Mouse (Mus musculus): ENCODE data around the gene Nfix.
"Not testable (repeated sequence)": the region's sequence is repeated elsewhere in the genome, so short reads cannot be mapped to it uniquely, and the experiment has no call there.

The Nfix gene

DNA sequence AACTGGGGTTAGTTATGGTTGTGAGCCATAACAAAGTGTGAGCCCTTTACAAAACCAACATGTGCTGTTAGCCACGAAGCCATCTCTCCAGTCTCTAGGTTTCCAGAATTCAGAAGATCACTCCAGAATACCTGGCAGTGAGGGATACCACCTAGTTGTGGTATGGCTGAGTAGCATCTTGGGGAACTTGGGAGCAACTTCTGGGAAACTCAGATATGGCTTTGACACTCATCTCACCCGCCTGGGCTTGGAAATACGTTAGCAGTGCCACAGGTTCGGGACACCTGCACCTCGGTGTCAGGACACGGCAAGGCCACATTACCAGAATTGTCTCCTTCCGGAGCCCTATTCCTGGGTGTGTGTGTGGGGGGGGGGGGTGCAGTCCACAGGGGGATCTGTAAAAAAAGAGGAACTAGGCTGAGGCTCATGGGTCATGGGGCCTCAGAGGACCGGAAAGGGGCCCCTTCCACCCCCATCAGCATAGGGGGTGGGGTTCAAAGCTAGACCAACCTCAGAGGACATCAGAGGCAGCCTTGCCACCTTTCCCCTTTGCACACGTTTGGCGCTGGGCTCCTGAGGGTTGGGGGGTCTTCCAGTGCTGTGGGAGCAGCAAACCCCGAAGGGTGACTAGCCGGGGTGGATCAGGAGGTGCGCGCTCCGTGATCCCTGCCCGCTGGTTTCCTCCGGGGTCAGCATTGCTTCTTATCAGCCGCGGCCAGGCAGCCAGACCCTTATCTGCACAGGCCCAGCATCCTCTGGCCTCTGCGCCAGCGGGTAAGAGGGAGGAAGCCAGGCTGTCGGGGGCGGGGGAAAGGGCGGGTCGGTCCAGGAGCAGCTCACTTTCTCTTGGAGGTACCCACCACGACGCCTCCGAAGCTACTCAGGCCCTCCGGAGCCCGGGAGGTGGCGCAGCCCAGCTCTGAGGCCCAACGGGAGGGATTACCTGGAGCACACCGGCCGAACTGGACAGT is 98.9 kb downstream of the Nfix start, which contains the start of gene Lyl1:
Gene Lyl1 (plus strand): TSS at position 517 of the 971 bp plus-strand sequence.
- DNase-seq (ENCODE audit: low read depth, low spot score): no peak

DNA sequence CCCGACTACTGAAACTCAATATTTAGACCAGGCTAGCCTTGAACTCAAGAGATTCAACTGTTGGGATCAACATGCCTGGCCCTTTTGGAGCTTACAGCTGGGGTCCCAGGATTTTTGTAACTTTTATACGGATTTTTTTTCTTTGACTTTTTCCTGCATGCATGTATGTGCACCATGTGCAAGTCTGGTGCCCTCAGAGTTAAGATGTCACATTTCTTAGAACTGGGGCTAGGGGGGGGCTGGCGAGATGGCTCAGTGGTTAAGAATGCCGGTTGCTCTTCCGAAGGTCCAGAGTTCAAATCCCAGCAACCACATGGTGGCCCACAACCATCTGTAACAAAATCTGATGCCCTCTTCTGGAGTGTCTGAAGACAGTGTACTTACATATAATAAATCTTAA is 99.6 kb downstream of the Nfix start:
- no peak for DNase-seq (ENCODE audit: low read depth, low spot score)

DNA sequence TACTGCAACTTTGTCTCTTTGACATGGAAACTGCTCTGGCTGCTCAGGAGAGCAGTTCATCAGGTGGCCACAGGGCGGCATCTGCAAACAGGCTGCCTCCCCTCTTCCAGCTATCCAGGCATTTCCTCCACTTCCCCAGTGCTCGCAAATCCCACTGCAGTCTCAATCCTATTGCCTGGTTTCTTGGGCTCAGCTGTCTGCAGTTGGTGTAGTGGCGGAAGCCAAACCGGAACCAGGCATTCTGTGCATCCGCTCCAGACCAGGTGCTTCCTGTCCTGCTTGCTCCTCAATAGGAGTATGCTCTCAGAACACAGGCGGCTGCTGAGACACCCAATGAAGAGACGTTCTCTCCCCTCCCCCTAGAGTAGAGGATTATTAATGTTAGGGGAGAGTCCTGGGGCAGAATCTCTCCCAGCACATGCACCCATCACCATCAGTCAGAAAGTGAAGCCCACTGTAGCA is 100.3 kb downstream of the Nfix start:
- no peak for DNase-seq (ENCODE audit: low read depth, low spot score)

DNA sequence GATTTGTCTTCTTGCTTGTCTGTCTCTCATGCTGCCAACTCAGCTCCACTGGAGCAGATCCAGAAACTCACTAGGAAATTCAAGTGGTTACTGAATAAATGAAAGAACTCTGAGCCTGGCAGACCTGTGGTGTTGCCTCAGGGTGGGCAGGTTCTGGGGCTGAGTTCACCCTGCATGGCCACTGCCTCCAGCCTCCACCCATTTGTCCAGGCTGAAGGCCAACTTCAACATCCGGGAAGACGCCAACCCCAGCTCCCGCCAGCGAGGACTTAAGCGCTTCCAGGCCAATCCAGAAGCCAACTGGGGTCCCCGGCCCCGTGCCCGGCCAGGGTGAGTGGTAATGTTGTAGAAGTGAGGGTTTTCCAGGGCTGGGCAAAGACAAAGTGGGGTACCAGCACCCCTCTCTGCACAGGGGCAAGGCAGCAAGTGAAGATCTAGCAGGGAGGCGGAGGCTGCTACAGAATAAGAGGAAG is 101.2 kb downstream of the Nfix start:
- DNase-seq (ENCODE audit: low read depth, low spot score): no peak

DNA sequence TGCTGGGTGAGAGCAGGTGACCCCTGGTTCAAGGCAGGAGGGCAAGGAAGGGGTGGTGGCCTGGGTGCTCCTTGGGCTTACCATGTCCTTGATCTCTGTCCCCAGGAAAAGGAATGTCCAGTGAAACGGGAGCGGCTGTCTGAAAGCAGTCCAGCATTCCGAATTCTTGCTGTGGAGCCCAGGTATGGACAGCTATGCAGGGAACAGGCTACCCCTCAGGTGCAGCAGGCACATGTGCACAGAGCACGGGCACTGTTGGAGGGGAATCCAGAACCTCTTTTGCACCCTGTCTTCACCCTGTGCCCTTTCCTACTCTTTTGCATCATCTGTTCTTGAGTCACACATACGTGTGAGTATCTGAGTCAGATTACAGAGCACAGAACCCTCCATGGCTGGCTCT is 101.9 kb downstream of the Nfix start:
- DNase-seq (ENCODE audit: low read depth, low spot score): no peak

DNA sequence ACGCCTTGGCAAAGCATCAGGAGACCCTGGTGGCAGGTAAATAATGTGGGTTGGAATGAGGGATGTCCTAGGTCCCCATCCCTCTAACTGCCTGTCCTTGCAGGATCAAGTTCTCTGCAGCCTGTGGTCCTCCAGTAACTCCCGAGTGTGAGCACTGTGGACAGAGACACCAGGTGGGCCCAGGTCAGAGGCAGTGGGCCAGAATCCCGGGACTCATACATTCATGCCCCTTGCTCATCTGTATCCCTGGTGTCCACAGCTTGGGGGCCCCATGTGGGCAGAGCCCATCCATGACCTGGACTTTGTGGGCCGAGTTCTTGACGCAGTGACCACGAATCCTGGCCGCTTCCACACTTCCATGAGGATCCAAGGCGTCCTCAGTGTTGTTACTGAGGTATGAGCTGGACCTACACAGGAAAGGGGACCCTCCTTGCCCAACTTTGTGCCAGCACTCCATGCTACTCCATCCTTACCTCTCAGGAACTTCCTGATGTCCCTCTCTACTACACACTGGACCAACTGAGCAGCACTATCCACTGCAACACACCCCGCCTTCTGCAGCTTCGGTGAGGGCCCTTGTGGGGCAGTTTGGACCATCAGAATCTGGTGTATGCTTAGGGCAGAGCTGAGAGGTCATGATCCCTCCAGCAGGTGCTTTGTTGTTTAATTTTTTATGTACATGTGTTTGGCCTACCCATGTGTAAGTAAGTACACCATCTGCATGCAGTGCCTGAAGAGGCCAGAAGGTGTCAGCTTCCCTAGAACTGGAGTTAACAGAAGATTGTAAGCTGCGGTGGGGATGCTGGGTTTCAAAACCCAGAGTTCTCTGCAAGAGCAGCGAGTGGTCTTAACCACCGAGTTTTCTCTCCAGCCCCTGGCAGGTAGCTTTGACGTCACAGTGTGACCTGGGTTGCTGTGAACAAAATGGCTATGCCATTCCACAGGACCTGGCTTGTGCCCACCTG is 102.7 kb downstream of the Nfix start:
- DNase-seq (ENCODE audit: low read depth, low spot score): no peak

DNA sequence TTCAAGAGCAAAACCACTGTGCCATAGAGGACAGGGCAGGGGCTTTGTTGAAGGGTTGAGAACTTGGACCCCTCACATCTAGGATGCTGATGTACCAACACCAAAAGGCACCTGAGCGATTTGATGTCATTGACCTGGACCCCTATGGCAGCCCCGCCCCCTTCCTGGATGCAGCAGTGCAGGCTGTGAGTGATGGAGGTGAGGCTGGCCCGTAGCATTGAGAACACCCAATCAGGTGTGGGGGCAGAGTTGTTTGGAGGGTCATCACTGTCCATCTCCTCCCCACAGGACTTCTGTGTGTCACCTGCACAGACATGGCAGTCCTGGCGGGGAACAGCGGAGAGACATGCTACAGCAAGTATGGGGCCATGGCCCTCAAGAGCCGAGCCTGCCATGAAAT is 105.0 kb downstream of the Nfix start:
- no peak for DNase-seq (ENCODE audit: low read depth, low spot score)

DNA sequence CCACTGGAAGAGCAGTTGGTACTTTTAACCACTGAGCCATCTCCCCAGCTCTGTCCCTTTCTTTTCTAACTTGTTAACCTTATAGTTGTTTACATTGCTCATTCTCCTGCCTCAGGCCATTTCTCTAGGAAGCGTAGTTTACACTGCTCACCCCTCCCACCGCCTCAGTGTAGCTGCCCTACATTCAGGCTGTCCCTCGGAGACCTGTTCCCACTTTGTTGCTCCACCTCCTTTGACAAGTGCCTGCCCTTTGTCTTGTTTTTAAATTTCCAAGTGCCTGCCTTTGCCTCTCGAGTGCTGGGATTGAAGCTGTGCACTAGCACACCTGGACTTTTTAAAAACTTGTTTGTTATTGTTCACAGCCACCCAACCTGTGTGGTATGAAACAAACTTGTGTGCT is 106.8 kb downstream of the Nfix start:
- no peak for DNase-seq (ENCODE audit: low read depth, low spot score)

DNA sequence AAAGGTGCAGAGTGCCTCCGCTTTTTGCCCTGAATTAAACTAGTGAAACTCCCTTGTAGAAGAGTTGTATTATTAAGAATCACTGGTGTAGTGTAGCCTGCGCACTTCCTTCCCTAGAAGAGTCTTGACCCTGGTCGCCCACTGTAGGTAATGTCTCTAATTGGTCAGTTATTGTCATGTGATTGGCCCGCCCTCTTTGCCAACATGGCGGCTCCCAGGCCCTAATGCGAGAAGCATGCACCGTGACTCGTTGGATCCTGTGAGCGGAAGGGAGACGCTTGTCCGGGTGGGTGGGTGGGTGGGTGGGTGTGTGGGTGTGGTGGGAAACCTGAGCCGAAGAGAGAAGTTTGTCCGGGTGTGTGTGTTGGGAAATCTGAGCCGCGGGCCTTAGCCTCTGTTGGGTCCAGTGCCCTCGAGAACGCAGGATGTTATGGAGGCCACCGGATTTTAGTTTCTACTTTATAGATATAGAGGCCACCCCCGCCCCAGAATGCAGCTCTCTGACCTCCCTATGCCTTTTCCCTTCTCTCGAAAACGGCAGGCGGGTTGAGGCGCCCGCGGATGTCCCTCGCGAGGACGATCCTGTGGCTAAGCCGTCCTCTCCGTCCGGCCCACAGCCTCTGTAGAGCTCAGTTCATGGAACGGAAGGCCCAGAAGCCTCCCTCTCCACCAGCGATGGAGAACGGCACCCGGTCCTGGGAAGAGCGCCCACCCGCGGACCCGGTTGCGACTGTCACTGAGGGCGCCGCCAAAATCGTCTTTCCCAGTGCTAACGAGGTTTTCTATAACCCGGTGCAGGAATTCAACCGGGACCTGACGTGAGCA is 110.8 kb downstream of the Nfix start:
- peak; percentile 85 for DNase-seq (ENCODE audit: low read depth, low spot score)

DNA sequence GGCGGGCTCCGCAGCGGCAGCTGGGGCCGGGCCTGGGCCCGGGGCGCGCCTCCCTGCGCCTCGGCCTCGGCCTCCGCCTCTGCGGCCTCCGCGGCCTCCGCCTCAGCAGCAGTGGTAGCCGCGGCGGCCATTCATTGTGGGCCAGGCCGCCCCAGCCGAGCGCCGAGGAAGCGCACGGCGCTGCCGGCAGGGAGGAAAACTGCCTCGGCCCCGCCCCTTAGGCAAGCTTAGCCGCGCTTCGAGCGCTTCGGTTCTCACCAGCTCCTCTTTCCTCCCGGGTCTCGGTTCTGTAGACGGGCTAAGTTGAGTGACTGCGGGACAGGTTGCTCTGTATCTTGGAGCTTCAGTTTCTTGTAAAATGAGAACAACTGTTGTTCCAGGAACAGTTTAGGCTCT is 112.4 kb downstream of the Nfix start, which contains the start of gene Nacc1:
Gene Nacc1 (minus strand): TSS at position 158 of the 396 bp plus-strand sequence.
- no peak for DNase-seq (ENCODE audit: low read depth, low spot score)

DNA sequence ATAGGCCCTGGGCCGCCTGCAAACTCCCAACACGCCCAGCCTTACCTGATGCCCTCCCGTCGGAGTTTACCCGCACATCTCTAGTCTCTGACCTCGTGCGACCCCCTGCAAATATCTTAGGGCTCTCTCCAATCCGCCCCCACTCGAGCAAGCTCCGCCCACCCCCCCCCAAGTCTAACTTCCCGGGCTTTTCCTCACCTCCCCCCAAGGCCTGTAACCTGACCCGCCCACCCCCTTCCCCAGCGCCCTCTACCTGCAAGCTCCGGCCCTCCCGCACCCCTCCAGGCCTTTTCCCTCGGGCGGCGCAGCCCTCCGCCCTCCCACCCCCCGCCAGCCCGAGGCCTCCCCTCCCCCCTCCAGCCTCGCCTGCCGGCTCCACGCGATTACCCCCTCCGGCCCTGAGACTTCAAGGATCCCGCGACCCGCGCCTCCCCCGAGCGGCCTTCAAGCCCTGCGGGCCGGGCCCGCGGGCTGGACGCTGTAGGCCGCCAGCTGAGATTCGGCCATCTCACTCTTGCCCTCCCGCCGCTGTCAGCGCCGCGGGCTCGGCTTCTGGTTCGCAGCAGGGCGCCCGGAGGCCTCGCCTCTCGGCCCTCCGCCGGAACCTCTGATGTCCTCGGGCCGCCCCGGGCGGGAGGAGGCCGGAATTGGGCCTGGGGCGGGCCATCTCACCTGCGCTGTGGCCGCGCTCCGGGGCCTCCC is 113.0 kb downstream of the Nfix start:
- DNase-seq (ENCODE audit: low read depth, low spot score): no peak

DNA sequence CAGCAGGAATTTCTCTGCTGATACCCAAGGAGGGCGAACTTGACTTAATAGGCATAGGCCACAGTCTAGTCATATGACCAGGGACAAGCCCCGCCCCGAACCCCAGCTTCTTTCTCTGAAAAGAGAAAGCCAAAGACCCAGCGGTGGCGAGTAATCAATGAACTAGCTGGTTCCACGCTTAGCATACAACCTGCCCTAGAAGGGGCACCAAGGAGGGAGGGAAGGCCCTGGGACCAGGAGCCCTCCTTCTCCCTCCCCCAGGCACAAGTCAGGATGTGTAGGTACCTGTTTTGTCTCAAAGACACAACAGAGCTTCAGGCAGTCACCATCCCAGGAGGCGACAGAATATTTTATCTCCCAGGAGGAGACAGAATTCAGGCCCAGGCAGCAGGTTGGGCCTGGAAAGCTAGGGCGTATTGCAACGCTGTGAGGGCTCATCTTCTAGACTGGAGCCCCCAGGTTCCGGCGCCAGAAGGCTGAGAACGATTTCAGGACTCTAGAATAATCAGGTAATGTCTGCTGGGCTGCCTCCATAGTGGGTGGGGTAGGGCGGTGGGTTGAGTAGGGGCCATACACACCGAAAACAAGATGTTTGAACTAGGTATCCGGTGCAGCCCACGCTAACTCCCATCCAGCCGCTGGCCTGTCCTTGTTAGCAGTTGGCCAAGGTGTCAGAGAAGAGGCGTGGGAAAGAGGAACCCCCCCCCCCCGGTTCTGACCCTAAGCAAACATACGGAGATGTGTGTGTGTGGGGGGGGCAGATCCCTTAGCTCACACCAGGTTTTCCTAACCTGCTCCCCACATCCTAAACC is 113.7 kb downstream of the Nfix start, which contains the start of gene Trmt1:
Gene Trmt1 (plus strand): TSS at position 117 of the 812 bp plus-strand sequence.
- no peak for DNase-seq (ENCODE audit: low read depth, low spot score)

DNA sequence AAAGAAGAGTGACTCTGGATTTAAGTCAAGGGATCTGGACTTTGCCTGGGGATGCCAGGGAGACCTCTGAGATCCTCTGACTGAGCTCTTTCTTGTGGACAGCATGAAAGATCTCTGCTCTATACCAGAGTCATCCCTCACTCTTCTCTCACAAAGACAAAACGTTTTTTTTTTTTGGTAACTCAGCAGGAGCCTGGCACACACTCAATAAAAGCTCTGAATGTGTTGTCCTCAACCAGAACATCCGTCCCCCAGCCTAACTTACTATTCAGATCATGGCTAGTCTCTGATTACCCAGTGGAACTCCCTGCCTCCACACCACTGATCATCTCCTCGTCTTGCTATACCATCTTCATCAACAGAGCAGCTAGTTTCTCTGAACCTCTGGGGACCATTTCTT is 115.6 kb downstream of the Nfix start:
- no peak for DNase-seq (ENCODE audit: low read depth, low spot score)

DNA sequence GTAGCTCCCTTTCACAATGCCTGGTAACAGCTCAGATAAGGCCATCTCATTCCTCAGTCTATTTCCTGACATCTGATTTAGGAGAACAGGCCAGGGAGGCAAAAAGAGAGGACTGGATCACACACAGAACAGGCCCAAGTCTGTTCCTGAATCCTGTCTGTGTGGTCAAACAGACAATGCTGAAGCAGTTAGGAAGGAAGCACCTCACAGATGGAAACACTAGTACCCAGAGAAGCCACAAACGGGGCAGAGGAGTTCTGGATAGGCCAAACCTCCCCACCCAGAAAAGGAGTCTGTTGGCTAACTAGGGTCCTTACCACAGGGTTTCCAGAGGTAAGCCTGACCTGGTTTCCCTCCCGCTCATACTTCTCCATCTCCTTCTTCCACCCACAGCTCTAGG is 117.9 kb downstream of the Nfix start:
- no peak for DNase-seq (ENCODE audit: low read depth, low spot score)

DNA sequence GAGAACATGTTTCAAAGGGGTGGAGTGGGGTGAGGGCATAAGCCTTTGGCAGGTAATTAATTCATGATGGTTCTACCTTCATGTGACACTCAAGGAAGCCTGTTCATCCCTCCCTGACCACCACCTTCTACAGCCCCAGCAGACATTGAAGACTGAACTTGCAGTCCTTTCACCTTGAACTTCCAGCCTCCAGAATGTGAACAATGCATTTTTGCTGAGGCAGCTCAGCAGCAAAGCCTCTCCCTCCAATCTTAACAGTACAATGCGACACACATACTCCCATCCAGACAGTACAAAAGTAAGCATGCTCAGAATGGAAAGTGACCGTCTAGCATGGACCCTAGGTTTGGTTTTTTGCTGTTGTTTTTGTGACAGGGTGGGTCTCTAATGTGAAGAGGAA is 118.7 kb downstream of the Nfix start:
- no peak for DNase-seq (ENCODE audit: low read depth, low spot score)

DNA sequence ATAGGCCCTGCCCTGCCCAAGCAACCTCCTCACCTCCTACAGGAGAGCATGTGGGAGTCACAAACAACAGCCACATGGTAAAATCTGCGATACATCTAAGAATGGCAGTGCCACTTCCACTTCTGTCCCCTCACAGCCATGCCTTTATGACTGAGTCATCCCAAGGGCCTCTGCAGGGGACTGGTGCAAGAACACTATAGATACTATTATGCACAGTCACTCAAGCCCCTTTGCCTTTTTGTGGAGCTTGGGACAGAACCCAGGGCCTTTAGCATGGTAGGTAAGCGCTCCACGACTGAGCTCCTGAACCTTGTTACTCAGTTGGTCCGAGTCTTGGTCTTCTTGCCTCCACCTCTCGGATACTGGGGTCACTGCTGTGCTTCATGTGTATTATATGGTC is 122.8 kb downstream of the Nfix start:
- DNase-seq (ENCODE audit: low read depth, low spot score): no peak

DNA sequence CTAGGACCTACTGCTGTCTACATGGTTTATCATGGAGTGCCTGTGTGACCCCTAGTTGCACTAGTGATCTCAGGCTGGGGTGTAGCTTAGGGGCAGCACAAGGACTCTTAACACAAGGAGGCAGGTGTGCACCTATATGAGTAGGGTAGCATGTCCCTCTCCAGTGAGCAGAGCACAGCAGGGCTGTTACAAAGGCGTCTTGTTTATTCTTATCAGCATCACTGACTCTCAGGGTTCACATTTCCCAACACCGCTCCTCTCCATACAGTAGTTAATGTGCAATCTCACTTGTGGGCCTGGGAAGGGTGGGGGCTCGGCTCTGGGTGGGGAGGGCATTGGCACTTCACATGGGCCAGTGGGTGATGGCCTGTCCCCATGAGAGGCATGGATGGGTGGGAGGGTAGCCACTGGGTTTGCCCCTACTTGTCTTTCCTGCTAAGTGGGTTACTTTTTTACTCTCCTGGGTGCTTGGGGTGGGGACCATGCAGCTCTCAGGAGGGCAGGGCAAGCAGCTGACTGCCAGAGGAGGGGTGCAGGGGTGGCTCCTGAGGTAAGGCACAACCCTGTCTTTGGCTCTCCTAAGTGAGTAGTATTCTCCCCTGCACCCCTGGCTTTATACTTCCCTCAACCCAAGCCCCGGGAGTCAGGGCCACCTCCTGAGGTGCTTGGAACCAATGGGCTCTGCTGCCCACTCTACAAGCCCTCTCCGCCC is 129.7 kb downstream of the Nfix start:
- not testable (repeated sequence) for DNase-seq (ENCODE audit: low read depth, low spot score)

DNA sequence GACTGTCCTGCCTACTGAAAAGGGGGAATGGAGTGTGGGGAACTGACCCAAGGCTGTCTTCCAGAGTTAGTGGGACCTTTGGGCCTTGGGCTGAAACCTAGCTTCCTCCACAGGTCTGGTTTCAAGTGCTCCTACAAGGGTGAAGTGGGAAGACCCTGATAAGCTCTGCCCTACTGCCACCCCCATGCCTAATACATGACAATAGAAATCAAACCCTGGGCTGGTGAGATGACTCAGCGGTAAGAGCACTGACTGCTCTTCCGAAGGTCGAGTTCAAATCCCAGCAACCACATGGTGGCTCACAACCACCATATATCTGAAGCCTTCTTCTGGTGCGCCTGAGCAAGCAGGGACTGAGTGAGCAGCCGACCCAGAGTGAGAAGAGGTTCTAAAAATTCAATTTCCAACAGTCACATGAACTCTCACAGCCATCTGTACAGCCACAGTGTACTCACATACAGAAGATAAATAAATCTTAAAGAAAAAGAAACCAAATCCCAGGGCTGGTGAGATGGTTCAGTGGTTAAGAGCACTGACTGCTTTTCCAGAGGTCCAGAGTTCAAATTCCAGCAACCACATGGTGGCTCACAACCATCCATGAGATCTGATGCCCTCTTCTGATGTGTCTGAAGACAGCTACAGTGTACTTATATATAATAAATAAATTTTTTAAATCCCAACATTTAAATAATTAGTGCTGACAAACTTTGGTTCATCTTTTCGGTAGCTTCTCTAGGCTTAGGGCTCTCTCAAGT is 131.2 kb downstream of the Nfix start:
- no peak for DNase-seq (ENCODE audit: low read depth, low spot score)

Data from brain, embryonic 18.5 days (tissue).